19 mouse cellular contexts compared by ENCODE assay signal in genomic region chr12:52957994-52958393, GRCm38 (mm10).
"Had no signal": no experiment of that assay in that cellular context is flagged by ENCODE, and none has a peak within 500 bp of the region (broad histone marks: within the 10 kb centered on the region; RNA-seq: fewer than 3 reads in every experiment).

No protein-coding gene starts in this region.

- H3K36me3 ChIP-seq: kidney, embryonic 15.5 days; liver, embryonic 13.5 days; midbrain, embryonic 10.5 days; stomach, embryonic 15.5 days had no signal

- H3K9ac ChIP-seq: kidney, embryonic 15.5 days; liver, embryonic 13.5 days; midbrain, embryonic 13.5 days; stomach, embryonic 15.5 days had no signal

- H3K27me3 ChIP-seq: kidney, embryonic 15.5 days; liver, embryonic 13.5 days; midbrain, embryonic 13.5 days; stomach, embryonic 15.5 days had no signal

- H3K4me2 ChIP-seq: kidney, embryonic 15.5 days; liver, embryonic 13.5 days; midbrain, embryonic 13.5 days; stomach, embryonic 15.5 days had no signal

- DNase-seq: kidney, adult 8-10 months; kidney, postnatal 10 days; kidney, postnatal 36 days; liver, embryonic 13.5 days; lung, adult 2 months; lung, postnatal 14 days; lung, postnatal 4 days; retina, postnatal 1 day; right cerebral cortex, postnatal 25 days; spleen, adult 18-20 months; thymus, adult 2 months; thymus, postnatal 25 days had no signal

- H3K4me3 ChIP-seq: kidney, embryonic 15.5 days; liver, embryonic 13.5 days; midbrain, embryonic 10.5 days; midbrain, embryonic 13.5 days; myocyte; stomach, embryonic 15.5 days had no signal

- H3K4me1 ChIP-seq: liver, embryonic 13.5 days; midbrain, embryonic 13.5 days; stomach, embryonic 15.5 days had no signal

- H3K27ac ChIP-seq: kidney, embryonic 15.5 days; liver, embryonic 13.5 days; midbrain, embryonic 10.5 days; midbrain, embryonic 13.5 days; stomach, embryonic 15.5 days had no signal

- H3K9me3 ChIP-seq: kidney, embryonic 15.5 days; liver, embryonic 13.5 days; midbrain, embryonic 10.5 days; midbrain, embryonic 13.5 days; stomach, embryonic 15.5 days had no signal

- ATAC-seq: intestine, postnatal 0 days; midbrain, embryonic 13.5 days; midbrain, embryonic 16.5 days had no signal
